Mouse (Mus musculus) forebrain, postnatal 0 days (tissue): ENCODE data around the gene Dusp15. TPM values are rescaled to one million over a fixed set of nuclear protein-coding genes. Genes with fewer than 3 reads are reported as not detected.

Source experiments
- ATAC-seq: fragments of 200-750 bp; cut with Nextera tagmentation; 2 replicates; pipeline ENCODE4 v1.8.0; 2017; ENCODE audit warnings: mild to moderate bottlenecking, moderate library complexity
- DNase-seq: peaks from one replicate; pipeline ENCODE4 v3.0.0-alpha.2; 2015
- H3K27ac ChIP-seq: fragments of 300-500 bp; sonication (generic); 2 replicates; pipeline ENCODE4 v1.5.1; 2014; ENCODE audit warnings: low read depth, mild to moderate bottlenecking, antibody characterized with exemption, low read length, moderate library complexity, mixed read lengths
- H3K27me3 ChIP-seq: fragments of 300-500 bp; sonication (generic); 2 replicates; pipeline ENCODE4 v1.6.1; 2014; ENCODE audit warnings: mild to moderate bottlenecking, low read length, mixed read lengths; ENCODE audit not compliant: insufficient read depth
- H3K36me3 ChIP-seq: fragments of 300-500 bp; sonication (generic); 2 replicates; pipeline ENCODE4 v1.6.1; 2014; ENCODE audit warnings: mild to moderate bottlenecking, moderate library complexity; ENCODE audit not compliant: insufficient read depth
- H3K4me1 ChIP-seq: fragments of 300-500 bp; sonication (generic); 2 replicates; pipeline ENCODE4 v1.6.1; 2014; ENCODE audit warnings: antibody characterized with exemption; ENCODE audit not compliant: insufficient read depth
- H3K4me2 ChIP-seq: fragments of 300-500 bp; sonication (generic); 2 replicates; pipeline ENCODE4 v1.6.1; 2014; ENCODE audit warnings: low read depth, mild to moderate bottlenecking, moderate library complexity
- H3K4me3 ChIP-seq: fragments of 300-500 bp; sonication (generic); 2 replicates; pipeline ENCODE4 v1.5.1; 2014; ENCODE audit warnings: low read depth, low read length, mixed read lengths
- H3K9ac ChIP-seq: fragments of 300-500 bp; sonication (generic); 2 replicates; pipeline ENCODE4 v1.6.1; 2014; ENCODE audit warnings: mild to moderate bottlenecking
- H3K9me3 ChIP-seq: fragments of 300-500 bp; sonication (generic); 2 replicates; pipeline ENCODE4 v1.6.1; 2016; ENCODE audit warnings: low read length
- CTCF ChIP-seq: sonication (generic); IDR thresholded peaks from 2 replicates; pipeline ENCODE4 v1.5.1; 2016; ENCODE audit warnings: antibody characterized with exemption, control low read depth, low read depth
- WGBS: fragments of 180-500 bp; shearing (Covaris S2); extraction: QIAGEN DNeasy Blood & Tissue Kit; methylation state at CpG from one replicate; pipeline ENCODE4 v1.1.7; 2014; 5-methylcytosine and 5-hydroxymethylcytosine counted together
- polyA plus RNA-seq: library from polyadenylated mRNA; unstranded; fragments of >200 nt; fragmentation: Nextera tagmentation; extraction: Ambion mirVana; gene quantifications from 2 replicates; pipeline ENCODE4 v1.2.1, GENCODE M21; 2015
- total RNA-seq: library from RNA; depleted of rRNA; stranded (reverse); fragments of >200 nt; gene quantifications from 2 replicates; pipeline ENCODE4 v1.2.3, GENCODE M21; 2014

Dusp15 gene
- total and polyA plus RNA-seq, 2 experiments from 2014 or later: 14.8 to 25.0 TPM

DNA sequence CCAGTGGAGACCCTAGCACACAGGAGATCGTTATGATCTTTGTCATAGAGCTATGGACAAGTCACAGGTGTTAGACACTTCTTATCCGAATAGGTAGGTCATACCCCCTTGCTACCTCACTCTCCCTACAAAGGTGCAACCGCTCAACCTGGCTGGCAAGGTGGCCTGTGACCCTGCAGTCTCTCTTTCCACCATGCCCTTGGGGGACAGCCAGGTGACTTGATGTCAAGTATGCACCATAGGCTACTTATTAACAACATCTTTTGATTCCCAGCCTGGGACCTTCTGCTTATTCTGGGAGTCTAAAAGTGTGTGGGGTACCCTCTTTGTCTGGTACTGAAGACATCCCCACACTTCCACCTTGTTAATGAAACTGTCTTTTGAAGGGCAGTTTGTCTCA, 6.6 kb upstream of the Dusp15 start:
- no peak for TF ChIP-seq CTCF
- H3K27ac ChIP-seq: no peak overlapping the region
- no peaks in the 10 kb centered on the region for H3K4me1 ChIP-seq
- no peak overlapping the region for H3K4me3 ChIP-seq
- DNase-seq (no peak), ATAC-seq (no peak)
- WGBS: 79% methylated on average over 3 of the region's 3 CpGs
- H3K27me3 ChIP-seq: no peaks in the 10 kb centered on the region; the same call in 1 of the 2 replicates
- no peak overlapping the region for H3K4me2 ChIP-seq
- no peaks in the 10 kb centered on the region for H3K36me3 ChIP-seq
- no peak overlapping the region for H3K9ac ChIP-seq
- no peaks in the 10 kb centered on the region for H3K9me3 ChIP-seq

DNA sequence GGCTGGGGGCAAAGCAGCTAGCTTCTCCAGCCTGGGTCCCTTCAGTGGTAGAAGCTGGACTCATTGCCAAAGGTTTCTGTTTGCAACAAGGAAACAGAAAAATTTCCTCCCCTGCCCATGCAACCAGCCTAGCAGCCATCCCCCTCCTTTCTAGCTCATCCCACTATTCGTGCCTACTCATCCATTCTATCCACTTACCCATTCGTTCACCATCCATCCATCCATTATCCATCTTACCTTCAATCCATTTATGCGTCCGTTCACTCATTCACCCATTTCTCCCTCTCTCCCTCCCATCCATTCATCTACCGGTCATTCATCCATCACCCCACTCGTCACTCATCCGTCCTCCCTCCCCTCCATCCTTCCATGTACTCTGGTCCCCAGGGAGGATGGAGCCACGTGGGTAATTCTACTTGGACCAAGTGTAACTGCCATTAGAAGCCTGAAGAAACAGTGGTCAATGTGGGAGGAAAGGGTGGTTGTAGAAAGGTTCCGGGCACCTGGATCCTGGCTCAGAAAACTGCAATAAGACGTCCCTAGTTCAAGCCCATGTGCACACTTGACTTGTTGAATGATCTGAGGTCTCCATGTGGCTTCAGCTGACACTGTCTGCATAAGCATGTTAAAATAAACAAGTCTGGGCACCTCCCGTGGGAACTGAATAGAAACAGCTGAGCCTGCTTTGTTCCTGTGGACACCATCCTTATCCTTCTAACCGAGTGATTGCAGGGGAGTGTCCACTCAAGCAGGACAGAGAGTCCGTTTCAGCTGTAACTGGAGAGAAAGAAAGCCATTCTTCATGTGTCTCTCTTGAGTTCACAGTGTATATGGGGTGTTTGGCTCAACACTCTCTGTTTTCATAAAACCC, 587 bp upstream of the Dusp15 start:
- Histone ChIP-seq H3K9ac (peak overlapping the region; percentile 82), H3K4me1 (peaks cover 7% of the 10 kb centered on the region; the same call in 1 of the 2 replicates), H3K27ac (peak overlapping the region; percentile 81), H3K36me3 (no peaks in the 10 kb centered on the region), H3K4me3 (peak overlapping the region; percentile 68), H3K27me3 (no peaks in the 10 kb centered on the region), H3K4me2 (peak overlapping the region; percentile 82), H3K9me3 (no peaks in the 10 kb centered on the region)
- 15% methylated on average over 13 of the region's 13 CpGs for WGBS
- TF ChIP-seq CTCF: no peak
- DNase-seq (no peak), ATAC-seq (peak; percentile 48)

DNA sequence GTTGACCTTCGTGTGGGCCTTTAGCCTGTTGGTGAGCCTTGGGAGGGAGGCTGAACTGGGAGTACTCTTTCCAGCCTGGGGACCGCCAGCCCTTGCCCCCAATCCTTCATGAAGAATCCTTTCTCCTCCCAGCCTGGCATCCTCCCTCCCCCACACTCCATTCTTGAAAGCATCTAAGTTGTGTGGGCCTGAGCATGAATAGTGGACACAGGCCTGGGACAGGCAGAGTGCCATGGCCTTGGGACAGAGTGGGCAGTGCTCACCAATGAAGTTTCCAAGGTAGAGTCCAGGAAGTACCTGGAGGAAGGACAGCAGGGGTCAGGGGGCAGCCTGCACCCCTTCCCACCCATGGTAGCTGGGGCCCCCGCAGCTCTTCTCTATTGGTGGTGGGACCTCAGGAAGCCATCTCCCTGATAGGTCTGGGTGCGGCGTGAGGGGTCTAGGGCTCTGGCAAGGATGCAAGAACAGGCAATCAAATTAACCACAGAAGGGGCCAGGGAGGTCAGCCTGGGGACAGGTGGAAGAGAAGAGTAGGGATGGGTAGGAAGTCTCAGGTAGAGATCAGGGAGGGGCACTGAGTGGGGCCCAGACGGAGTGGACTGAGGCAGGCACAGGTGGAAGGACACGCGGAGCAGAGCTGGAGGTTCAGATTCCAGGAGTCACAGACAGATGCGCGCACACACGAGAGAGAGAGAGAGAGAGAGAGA, 987 bp downstream of the Dusp15 start:
- DNase-seq (no peak), ATAC-seq (no peak)
- H3K27me3 ChIP-seq: no peaks in the 10 kb centered on the region; the same call in 1 of the 2 replicates
- 37% methylated on average over 11 of the region's 11 CpGs for WGBS
- H3K4me1 ChIP-seq: peaks cover 7% of the 10 kb centered on the region; the same call in 1 of the 2 replicates
- no peaks in the 10 kb centered on the region for H3K36me3 ChIP-seq
- peak overlapping the region; percentile 82 for H3K4me2 ChIP-seq
- H3K27ac ChIP-seq: no peak overlapping the region
- peak overlapping the region; percentile 82 for H3K9ac ChIP-seq
- no peaks in the 10 kb centered on the region for H3K9me3 ChIP-seq
- TF ChIP-seq CTCF: no peak
- peak overlapping the region; percentile 68 for H3K4me3 ChIP-seq

DNA sequence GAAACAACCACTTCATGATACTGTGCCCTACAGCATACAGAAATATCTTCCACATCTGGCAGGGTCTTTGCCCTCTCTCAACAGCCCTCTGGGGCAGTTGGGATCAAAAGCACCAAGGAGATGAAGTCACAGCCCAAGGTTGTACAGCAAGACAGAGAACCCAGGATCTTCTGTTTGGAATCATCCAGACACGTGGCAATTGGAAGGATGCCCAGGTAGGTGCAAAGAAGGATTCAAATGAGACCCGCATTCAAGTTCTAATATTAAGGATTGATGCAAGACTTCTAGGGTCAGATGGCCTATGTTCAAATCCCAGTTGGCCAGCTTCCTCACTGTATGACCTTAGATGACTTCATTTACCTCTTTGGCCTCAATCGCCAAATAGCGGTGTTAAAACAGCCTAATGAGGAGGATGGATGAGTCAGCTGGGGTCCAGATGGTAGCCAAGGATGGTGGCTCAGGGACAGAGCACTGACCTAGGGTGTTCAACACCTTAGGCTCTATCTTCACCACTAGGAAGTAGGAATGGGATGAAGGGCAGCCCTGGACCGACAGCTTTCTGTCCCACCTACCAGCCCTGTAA, 3.0 kb downstream of the Dusp15 start:
- Histone ChIP-seq H3K36me3 (no peaks in the 10 kb centered on the region), H3K27me3 (peaks cover 11% of the 10 kb centered on the region), H3K4me3 (no peak overlapping the region), H3K4me2 (no peak overlapping the region), H3K9me3 (no peaks in the 10 kb centered on the region), H3K4me1 (peaks cover 7% of the 10 kb centered on the region; the same call in 1 of the 2 replicates), H3K27ac (no peak overlapping the region), H3K9ac (no peak overlapping the region)
- no peak for ATAC-seq
- DNase-seq: no peak
- WGBS: 78% methylated on average over 5 of the region's 5 CpGs
- no peak for TF ChIP-seq CTCF

DNA sequence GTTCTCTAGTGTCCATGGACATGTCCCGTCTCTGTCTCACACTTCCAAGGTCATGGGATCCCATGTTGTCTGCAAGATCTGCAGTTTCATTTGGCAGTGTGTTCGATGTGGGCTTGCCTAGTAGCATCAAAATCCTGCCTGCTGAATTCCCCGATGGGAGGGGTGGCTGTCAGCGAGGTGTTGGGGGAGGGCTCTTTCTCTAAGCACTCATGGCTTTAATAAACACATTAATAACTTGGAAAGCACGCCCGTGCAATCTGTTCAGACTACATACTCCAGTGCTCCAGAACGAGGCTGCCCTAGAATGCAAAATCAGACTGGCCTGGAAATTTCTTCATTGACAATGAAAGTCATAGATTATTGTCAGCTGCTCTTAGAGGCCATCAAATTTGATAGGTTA, 4.4 kb downstream of the Dusp15 start:
- no peak for ATAC-seq
- no peak for TF ChIP-seq CTCF
- Histone ChIP-seq H3K9me3 (no peaks in the 10 kb centered on the region), H3K4me1 (peaks cover 4% of the 10 kb centered on the region; the same call in 1 of the 2 replicates), H3K27me3 (peaks cover 24% of the 10 kb centered on the region), H3K4me3 (no peak overlapping the region), H3K9ac (no peak overlapping the region), H3K4me2 (no peak overlapping the region), H3K27ac (no peak overlapping the region), H3K36me3 (no peaks in the 10 kb centered on the region)
- WGBS: 34% methylated on average over 7 of the region's 7 CpGs
- peak; percentile 65 for DNase-seq

DNA sequence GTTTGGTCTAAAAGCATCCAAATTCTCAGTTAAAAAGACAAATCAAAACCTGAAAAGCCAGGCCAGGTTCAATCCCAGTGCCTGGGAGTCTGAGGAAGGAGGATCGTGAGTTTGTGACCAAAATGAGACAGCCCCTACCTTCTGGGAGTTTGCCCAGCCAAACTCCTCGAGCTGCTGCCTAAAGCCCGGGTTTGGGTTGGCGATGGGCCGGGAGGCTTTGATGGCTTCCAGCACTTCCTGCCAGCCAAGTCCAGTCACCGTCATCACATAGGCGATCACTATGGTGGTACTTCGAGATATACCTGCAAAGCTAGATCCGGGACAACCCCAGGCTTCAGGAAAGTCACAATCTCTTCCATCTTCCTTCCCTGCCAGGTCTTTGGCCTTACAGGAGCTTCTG, 7.5 kb downstream of the Dusp15 start:
- 52% methylated on average over 9 of the region's 9 CpGs for WGBS
- H3K36me3 ChIP-seq: no peaks in the 10 kb centered on the region
- H3K9ac ChIP-seq: no peak overlapping the region
- H3K4me2 ChIP-seq: no peak overlapping the region
- H3K9me3 ChIP-seq: no peaks in the 10 kb centered on the region
- no peak for ATAC-seq
- no peak overlapping the region for H3K4me3 ChIP-seq
- TF ChIP-seq CTCF: no peak
- H3K4me1 ChIP-seq: no peaks in the 10 kb centered on the region
- peaks cover 47% of the 10 kb centered on the region for H3K27me3 ChIP-seq
- DNase-seq: no peak
- H3K27ac ChIP-seq: no peak overlapping the region
